26 mouse cellular contexts compared by ENCODE assay signal in genomic region chr8:106722453-106722852, GRCm38 (mm10). TPM values are rescaled to one million over a fixed set of nuclear protein-coding genes. Genes with fewer than 3 reads are reported as not detected.
A peak's percentile ranks its signal among the peaks of the same experiment; 100 is the strongest.
DNase-seq lines count a peak whose midpoint lies in the region; TF ChIP-seq lines count a peak whose summit lies in the region.
"Had no signal": no experiment of that assay in that cellular context is flagged by ENCODE, and none has a peak within 500 bp of the region (broad histone marks: within the 10 kb centered on the region; RNA-seq: fewer than 3 reads in every experiment).

No protein-coding gene starts in this region.

- peak; percentile 46 for DNase-seq in embryo, embryonic 10 days (ENCODE audit: low spot score)
- DNase-seq in embryo, embryonic 10.5 days (ENCODE audit: low spot score), result no peak
- DNase-seq in kidney, adult 2 months, result peak; percentile 42
- DNase-seq in kidney, postnatal 4 days, result no peak
- DNase-seq in kidney, postnatal 14 days, result peak; percentile 40
- no peak for DNase-seq in kidney, adult 8-10 months
- peak; percentile 77 for DNase-seq in R1 (ENCODE audit: low read depth, low spot score)
- DNase-seq in layer of hippocampus, postnatal 10 days (ENCODE audit: low spot score in 2 of 2), result no peak
- DNase-seq: adrenal gland, postnatal 25 days; cerebellum, adult 8-10 months; cerebellum, postnatal 25 days; embryo, embryonic 11 days; gastrocnemius, postnatal 14 days; heart, adult 11 months; liver, embryonic 13.5 days; lung, adult 18-20 months; lung, postnatal 10 days; midbrain, embryonic 14.5 days; right cerebral cortex, adult 18-20 months; spleen, adult 18-20 months; thymus, postnatal 14 days had no signal

- WGBS in kidney, adult 2 months, result 56% methylated on average over 6 of the region's 6 CpGs

- no peaks in the 10 kb centered on the region for H3K36me3 ChIP-seq in kidney, adult 2 months (ENCODE audit: control insufficient read depth, insufficient read depth, low read length)

- peaks cover 3% of the 10 kb centered on the region; the same call in 1 of the 2 replicates for H3K4me1 ChIP-seq in kidney, adult 2 months (ENCODE audit: control insufficient read depth, insufficient read depth, low read length)

- no peak overlapping the region for H3K4me3 ChIP-seq in kidney, adult 2 months (ENCODE audit: insufficient read depth, low read depth, low read length)
- H3K4me3 ChIP-seq: embryonic facial prominence, embryonic 12.5 days; layer of hippocampus, adult 2 months; limb, embryonic 13.5 days; liver, embryonic 13.5 days had no signal

- TF ChIP-seq CTCF in kidney, adult 2 months (conservative IDR thresholded peaks at IDR 0.05; ENCODE audit: insufficient read depth, insufficient read length, low read depth, low read length), result no peak

- no peaks in the 10 kb centered on the region for H3K27me3 ChIP-seq in kidney, adult 2 months (replicated peaks; ENCODE audit: control insufficient read depth, insufficient read depth, low read length)
- H3K27me3 ChIP-seq: embryonic facial prominence, embryonic 12.5 days; limb, embryonic 13.5 days; liver, embryonic 13.5 days; Patski had no signal

- no peak for TF ChIP-seq POLR2A in kidney, adult 2 months (IDR thresholded peaks at IDR 0.05; ENCODE audit: low read depth, low read length)

- peak overlapping the region; percentile 37 for H3K27ac ChIP-seq in kidney, adult 2 months (ENCODE audit: insufficient read depth, low read depth, low read length)
- H3K27ac ChIP-seq: embryonic facial prominence, embryonic 12.5 days; hindbrain, embryonic 14.5 days; layer of hippocampus, adult 2 months; limb, embryonic 13.5 days; liver, embryonic 13.5 days had no signal

RNA-seq across cellular contexts. Expression of gene Tango6, which starts 39.6 kb away (rescaled TPM):
- polyA plus RNA-seq in kidney, adult 2 months (2012; rRNA removed), result 6.1 TPM in 2 replicates
- total RNA-seq in layer of hippocampus, postnatal 10 days (2021), result 1 to 10 TPM; 7.5 to 8.1 TPM

Comparison
In these comparisons a context has a peak if more than half of its experiments do, and no peak if none do; other contexts are left out.
1. DNase-seq: peak in embryo, embryonic 10 days (single experiment), kidney, adult 2 months (single experiment), kidney, postnatal 14 days (single experiment) and R1 (single experiment); none in embryo, embryonic 10.5 days (single experiment), kidney, postnatal 4 days (0 of 2), kidney, adult 8-10 months (0 of 2) and layer of hippocampus, postnatal 10 days (0 of 2).